Mouse (Mus musculus) ES-E14 (cell line): Measurements from ENCODE around the gene Prelid1. TPM values are rescaled to one million over a fixed set of nuclear protein-coding genes. Genes with fewer than 3 reads are reported as not detected.
A peak's percentile ranks its signal among the peaks of the same experiment; 100 is the strongest.

ENCODE experiments used
- DNase-seq: peaks from one replicate; pipeline ENCODE4 v3.0.0-alpha.2; 2013; ENCODE audit warnings: low read depth, low spot score
- H3K27ac ChIP-seq: 2 replicates; pipeline ENCODE4 v1.5.1; 2012; ENCODE audit warnings: low read depth, mild to moderate bottlenecking, low read length, moderate library complexity, mixed read lengths; ENCODE audit not compliant: poor library complexity, insufficient read depth, severe bottlenecking
- H3K36me3 ChIP-seq: 2 replicates; pipeline ENCODE4 v1.6.1; 2012; ENCODE audit warnings: mild to moderate bottlenecking, low read length, moderate library complexity, mixed read lengths; ENCODE audit not compliant: control insufficient read depth, poor library complexity, insufficient read depth, severe bottlenecking
- H3K4me1 ChIP-seq, 2 experiments: fragments of 150-350 bp in 1 of 2; sonication (generic) in 1 of 2; 2 replicates each; pipeline ENCODE4 v1.6.1; 2012; ENCODE audit warnings: low read length in 2 of 2, mild to moderate bottlenecking in 1 of 2, mixed read lengths in 1 of 2; ENCODE audit not compliant: control insufficient read depth in 2 of 2, insufficient read depth in 2 of 2, poor library complexity in 1 of 2
- H3K4me3 ChIP-seq, 2 experiments: fragments of 150-350 bp in 1 of 2; sonication (generic) in 1 of 2; 2 replicates each; pipeline ENCODE4 v1.5.1; 2012; ENCODE audit warnings: low read length in 2 of 2, low read depth in 1 of 2, mild to moderate bottlenecking in 1 of 2, mixed read lengths in 1 of 2; ENCODE audit not compliant: insufficient read depth in 1 of 2, poor library complexity in 1 of 2, severe bottlenecking in 1 of 2
- H3K9ac ChIP-seq: 2 replicates; pipeline ENCODE4 v1.6.1; 2012; ENCODE audit warnings: low read depth, mild to moderate bottlenecking, low read length, mixed read lengths; ENCODE audit not compliant: poor library complexity, insufficient read depth, severe bottlenecking
- H3K9me3 ChIP-seq: fragments of 150-350 bp; sonication (generic); 2 replicates; pipeline ENCODE4 v1.6.1; 2012; ENCODE audit warnings: low read depth, mild to moderate bottlenecking, low read length; ENCODE audit not compliant: control insufficient read depth, insufficient read depth
- CHD2 ChIP-seq: IDR thresholded peaks from 2 replicates; pipeline ENCODE4 v1.6.1; 2014; ENCODE audit warnings: mild to moderate bottlenecking, low read depth, low read length, inconsistent platforms
- HCFC1 ChIP-seq: IDR thresholded peaks from 2 replicates; pipeline ENCODE4 v1.6.1; 2012; ENCODE audit warnings: low read length, inconsistent platforms, borderline replicate concordance; ENCODE audit not compliant: insufficient read depth
- MAFK ChIP-seq: IDR thresholded peaks from 2 replicates; pipeline ENCODE4 v1.6.1; 2014; ENCODE audit warnings: mild to moderate bottlenecking, low read depth, low read length, inconsistent platforms; ENCODE audit not compliant: insufficient read depth
- ZC3H11A ChIP-seq: IDR thresholded peaks from 2 replicates; pipeline ENCODE4 v1.6.1; 2012; ENCODE audit warnings: low read depth, mild to moderate bottlenecking, inconsistent platforms, low read length, borderline replicate concordance
- ZNF384 ChIP-seq: IDR thresholded peaks from 2 replicates; pipeline ENCODE4 v1.6.1; 2012; ENCODE audit warnings: low read depth, low read length, inconsistent platforms
- in situ Hi-C, 2 experiments: fragments of 600-800 bp; cut with MboI; formaldehyde crosslinking; loops; one replicate each; pipeline ENCODE4 v1.15.1; 2025; ENCODE audit warnings: low sequenced_read_pairs in 2 of 2, inconsistent platforms in 1 of 2; ENCODE audit not compliant: unreplicated experiment in 2 of 2
- total RNA-seq: library from RNA; depleted of rRNA; stranded (reverse); fragments of 300-350 nt; gene quantifications from 2 replicates; pipeline ENCODE4 v1.2.3, GENCODE M21; 2012

Prelid1 gene
- total RNA-seq, 1 experiment: 217 TPM

- DNase-seq: no peak
- no peaks in the 10 kb centered on the region for H3K9me3 ChIP-seq
- in situ Hi-C loops: no loop called here
- H3K9ac ChIP-seq: peak overlapping the region; percentile 61; the same call in 1 of the 2 replicates
- no peaks in the 10 kb centered on the region for H3K36me3 ChIP-seq
- peaks cover 9 to 29% of the 10 kb centered on the region in 2 experiments for H3K4me1 ChIP-seq
- peak overlapping the region; percentile 81 for H3K27ac ChIP-seq
- TF ChIP-seq MAFK: no peak
- TF ChIP-seq CHD2: no peak
- TF ChIP-seq ZNF384: no peak
- TF ChIP-seq HCFC1: no peak
- TF ChIP-seq ZC3H11A: no peak
- peak overlapping the region; percentile 7 to 45 for H3K4me3 ChIP-seq
Observed at GRCm38 (mm10) chr13:55337341-55337975, 17.2 kb downstream of the Prelid1 start.

- peak overlapping the region; percentile 61; the same call in 1 of the 2 replicates for H3K9ac ChIP-seq
- peak overlapping the region; percentile 81 for H3K27ac ChIP-seq
- no peaks in the 10 kb centered on the region for H3K9me3 ChIP-seq
- in situ Hi-C loops: no loop called here
- no peak for DNase-seq
- peaks cover 9 to 32% of the 10 kb centered on the region in 2 experiments for H3K4me1 ChIP-seq
- TF ChIP-seq ZC3H11A (no peak), MAFK (no peak)
- H3K4me3 ChIP-seq: peak overlapping the region; percentile 7 to 45
- H3K36me3 ChIP-seq: no peaks in the 10 kb centered on the region
Observed at GRCm38 (mm10) chr13:55338131-55339054, 18.1 kb downstream of the Prelid1 start.

- no peaks in the 10 kb centered on the region for H3K9me3 ChIP-seq
- peak overlapping the region; percentile 7 to 40 for H3K4me3 ChIP-seq
- H3K4me1 ChIP-seq: peaks cover 9 to 30% of the 10 kb centered on the region in 2 experiments
Observed at GRCm38 (mm10) chr13:55339259-55339658, 19.0 kb downstream of the Prelid1 start.

GRCm38 (mm10) chr13:55342469-55342868, 22.2 kb downstream of the Prelid1 start:
- DNase-seq: no peak
- Histone ChIP-seq H3K27ac (no peak overlapping the region), H3K9ac (0 out of 2 replicates have a peak overlapping the region, but pooled peaks have one; percentile 3), H3K4me1 (peaks cover 5 to 19% of the 10 kb centered on the region in 2 experiments), H3K4me3 (no peak overlapping the region), H3K36me3 (peaks cover 32% of the 10 kb centered on the region), H3K9me3 (no peaks in the 10 kb centered on the region)
- in situ Hi-C loops: no loop called here
- TF ChIP-seq ZNF384 (no peak), CHD2 (no peak), ZC3H11A (no peak), HCFC1 (no peak), MAFK (no peak)

More at GRCm38 (mm10) chr13:55339259-55339658, 19.0 kb downstream of the Prelid1 start:
- in situ Hi-C loops: no loop called here
- DNase-seq: no peak
- no peak for TF ChIP-seq ZC3H11A
- TF ChIP-seq HCFC1: no peak
- no peak for TF ChIP-seq MAFK
- no peak for TF ChIP-seq CHD2
- no peak for TF ChIP-seq ZNF384
- H3K27ac ChIP-seq: peak overlapping the region; percentile 81; the same call in 1 of the 2 replicates
- peak overlapping the region; percentile 17; the same call in 1 of the 2 replicates for H3K9ac ChIP-seq
- peaks cover 4% of the 10 kb centered on the region for H3K36me3 ChIP-seq
